Mouse (Mus musculus): ENCODE data around the gene Tmem164.

GRCm38 (mm10) chrX:142808411-142808810, 127.2 kb downstream of the Tmem164 start:
- TF ChIP-seq POLR2A (IDR thresholded peaks at IDR 0.05; ENCODE audit: insufficient read length, low read depth) (no peak), USF1 (IDR thresholded peaks at IDR 0.05; ENCODE audit: low read depth) (no peak), MYOG (IDR thresholded peaks at IDR 0.05; ENCODE audit: control insufficient read depth in 1 of 3, insufficient read depth in 1 of 3, insufficient read length in 2 of 3, low read depth in 2 of 3) (no peak)

Data from myocyte (in vitro differentiated cells).